Mouse (Mus musculus) adrenal gland, adult (tissue): ENCODE data around the gene Pitpnm2.

Experiments used
- DNase-seq, 2 experiments: peaks; one replicate each; pipeline ENCODE4 v3.0.0; 2022 to 2023; ENCODE audit warnings: low spot score in 1 of 2; ENCODE audit not compliant: inconsistent age in 2 of 2

Gene Pitpnm2

GRCm38 (mm10) chr5:124184898-124185701 lies 64.5 kb downstream of the Pitpnm2 start:
- DNase-seq: no peak

- no peak for DNase-seq
These were observed 65.4 kb downstream of the Pitpnm2 start for GRCm38 (mm10) chr5:124184191-124184590.

GRCm38 (mm10) chr5:124182642-124183041 lies 66.9 kb downstream of the Pitpnm2 start:
- no peak for DNase-seq

GRCm38 (mm10) chr5:124182097-124182496 lies 67.5 kb downstream of the Pitpnm2 start:
- no peak for DNase-seq

GRCm38 (mm10) chr5:124180500-124181167 lies 68.9 kb downstream of the Pitpnm2 start:
- peak in 1 of 2 experiments; percentile 72 for DNase-seq

- DNase-seq: no peak
These were observed 70.1 kb downstream of the Pitpnm2 start for GRCm38 (mm10) chr5:124179411-124179810.

GRCm38 (mm10) chr5:124176726-124177132 lies 72.8 kb downstream of the Pitpnm2 start:
- no peak for DNase-seq

- DNase-seq: no peak
These were observed 74.4 kb downstream of the Pitpnm2 start for GRCm38 (mm10) chr5:124175138-124175537.

- peak; percentile 56 to 84 for DNase-seq
These were observed 76.3 kb downstream of the Pitpnm2 start for GRCm38 (mm10) chr5:124173012-124173985.

GRCm38 (mm10) chr5:124172246-124172645 lies 77.3 kb downstream of the Pitpnm2 start:
- peak in 1 of 2 experiments; percentile 55 for DNase-seq

GRCm38 (mm10) chr5:124171781-124172180 lies 77.8 kb downstream of the Pitpnm2 start:
- DNase-seq: peak; percentile 69 to 88

GRCm38 (mm10) chr5:124169224-124169621 lies 80.3 kb downstream of the Pitpnm2 start:
- DNase-seq: no peak

GRCm38 (mm10) chr5:124168428-124169223 lies 80.9 kb downstream of the Pitpnm2 start:
- no peak for DNase-seq

GRCm38 (mm10) chr5:124167621-124168020 lies 81.9 kb downstream of the Pitpnm2 start:
- DNase-seq: no peak

GRCm38 (mm10) chr5:124166741-124167140 lies 82.8 kb downstream of the Pitpnm2 start:
- DNase-seq: no peak

- DNase-seq: peak in 1 of 2 experiments; percentile 76
These were observed 83.7 kb downstream of the Pitpnm2 start for GRCm38 (mm10) chr5:124165622-124166570.

GRCm38 (mm10) chr5:124163445-124163844 lies 86.1 kb downstream of the Pitpnm2 start:
- DNase-seq: no peak

GRCm38 (mm10) chr5:124162577-124162976 lies 87.0 kb downstream of the Pitpnm2 start:
- peak; percentile 75 to 92 for DNase-seq

GRCm38 (mm10) chr5:124161831-124162230 lies 87.7 kb downstream of the Pitpnm2 start:
- DNase-seq: no peak
